Mouse (Mus musculus): ENCODE measurements around the gene Cplx2.

DNA sequence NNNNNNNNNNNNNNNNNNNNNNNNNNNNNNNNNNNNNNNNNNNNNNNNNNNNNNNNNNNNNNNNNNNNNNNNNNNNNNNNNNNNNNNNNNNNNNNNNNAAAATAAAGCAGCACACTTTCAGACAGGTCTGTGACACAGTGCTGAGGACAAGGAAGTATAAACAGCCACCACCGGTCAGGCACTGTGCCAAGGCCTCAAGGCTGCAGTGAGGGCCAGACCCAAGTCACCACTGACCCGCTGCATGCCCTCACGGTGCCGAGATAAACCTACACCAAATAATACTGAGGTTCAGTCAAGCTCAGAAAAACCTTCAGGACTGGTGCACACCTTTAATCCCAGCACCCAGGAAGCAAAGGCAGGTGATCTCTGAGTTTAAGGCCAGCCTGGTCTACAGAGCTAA, 13.7 kb upstream of the Cplx2 start:
- TF ChIP-seq CTCF (IDR thresholded peaks at IDR 0.05; ENCODE audit: control insufficient read depth, insufficient read depth, insufficient read length) (no peak), MAX (IDR thresholded peaks at IDR 0.05) (no peak)

All from C2C12 (cell line).